Mouse (Mus musculus): ENCODE data around the gene Tec. TPM values are rescaled to one million over a fixed set of nuclear protein-coding genes. Genes with fewer than 3 reads are reported as not detected.

The Tec gene
- total RNA-seq, 2 experiments from 2014 or later = 0.94 to 1.4 TPM

DNA sequence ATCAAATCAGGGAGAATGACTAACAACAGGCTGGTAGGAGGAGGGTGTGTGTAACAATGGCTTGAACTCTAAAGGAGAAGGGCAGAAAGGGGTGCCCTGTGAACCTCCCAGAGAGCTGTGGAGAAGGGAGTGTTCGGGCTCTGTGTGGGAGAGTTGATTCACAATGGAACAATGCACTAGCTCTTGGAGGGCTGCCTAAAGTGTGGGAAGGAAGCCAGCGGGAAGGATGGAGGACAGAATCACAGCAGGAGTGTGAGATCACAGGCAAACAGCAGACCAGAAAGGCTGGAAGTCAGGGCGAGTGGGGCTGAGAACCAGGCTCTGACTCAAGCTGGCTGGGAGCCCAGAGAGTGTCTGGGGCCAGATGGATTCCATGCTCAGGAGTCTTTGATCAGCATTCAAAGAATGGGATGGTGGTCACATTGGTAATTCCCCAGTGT, 12.6 kb downstream of the Tec start:
- DNase-seq (ENCODE audit: extremely low spot score in 1 of 2, low spot score in 1 of 2) = peak; percentile 54 to 78

DNA sequence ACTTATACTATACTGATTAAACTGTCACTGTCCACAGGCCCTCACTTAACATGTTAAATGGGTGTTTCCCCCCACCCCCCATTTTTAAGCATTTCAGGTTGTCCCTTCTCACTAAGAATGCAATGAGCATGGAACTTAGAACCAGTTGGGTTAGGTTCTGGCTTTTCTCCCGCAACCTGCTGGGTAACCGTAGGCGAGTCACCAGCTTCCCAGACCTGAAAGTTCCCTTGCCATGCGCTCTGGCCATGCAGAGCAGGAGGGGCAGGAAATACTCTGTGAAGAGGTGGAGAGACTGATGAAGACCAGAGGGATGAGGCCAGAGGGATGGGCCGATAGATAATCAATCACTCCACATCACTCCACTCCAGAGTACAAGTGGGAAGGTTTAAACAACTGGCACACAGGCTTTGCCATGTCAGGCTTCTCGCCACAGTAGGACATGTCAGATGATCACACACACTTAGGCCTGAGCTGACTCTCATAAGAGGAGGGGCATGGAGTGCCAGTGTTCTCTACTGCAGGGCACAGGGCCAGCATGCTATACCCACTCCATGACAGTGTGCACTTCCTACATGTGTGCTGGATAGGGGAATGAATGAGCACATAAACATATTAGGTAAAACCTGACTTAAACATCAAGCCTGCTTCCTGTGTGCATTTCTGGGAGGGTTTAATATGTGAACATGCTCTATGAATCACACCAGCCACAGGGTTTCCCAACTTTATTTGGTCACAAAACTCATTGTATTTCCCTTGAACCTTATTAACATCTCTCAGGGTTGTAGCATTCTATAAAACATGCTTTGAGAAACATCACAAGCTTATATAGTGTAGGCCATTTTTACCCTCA, 13.9 kb downstream of the Tec start:
- DNase-seq (ENCODE audit: extremely low spot score in 1 of 2, low spot score in 1 of 2) = no peak

DNA sequence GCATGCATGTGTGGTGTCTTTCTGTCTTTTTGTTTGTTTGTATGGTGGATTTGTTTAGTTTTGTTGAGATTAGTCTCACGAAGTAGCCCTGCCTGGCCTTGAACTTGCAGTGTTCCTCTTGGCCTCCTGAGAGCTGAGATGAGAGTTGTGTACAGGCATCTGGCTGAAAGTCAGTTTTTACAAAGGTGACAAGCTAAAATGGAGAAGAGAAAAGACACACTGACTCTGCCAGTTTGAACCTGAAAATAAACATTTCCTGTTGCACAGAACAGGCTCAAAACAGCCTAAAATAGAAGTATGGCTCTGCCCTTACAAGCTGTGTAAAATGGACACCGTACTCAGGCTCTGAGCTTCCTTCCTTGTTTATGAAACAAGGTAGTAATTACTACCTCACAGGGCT, 14.9 kb downstream of the Tec start:
- no peak for DNase-seq (ENCODE audit: extremely low spot score in 1 of 2, low spot score in 1 of 2)

DNA sequence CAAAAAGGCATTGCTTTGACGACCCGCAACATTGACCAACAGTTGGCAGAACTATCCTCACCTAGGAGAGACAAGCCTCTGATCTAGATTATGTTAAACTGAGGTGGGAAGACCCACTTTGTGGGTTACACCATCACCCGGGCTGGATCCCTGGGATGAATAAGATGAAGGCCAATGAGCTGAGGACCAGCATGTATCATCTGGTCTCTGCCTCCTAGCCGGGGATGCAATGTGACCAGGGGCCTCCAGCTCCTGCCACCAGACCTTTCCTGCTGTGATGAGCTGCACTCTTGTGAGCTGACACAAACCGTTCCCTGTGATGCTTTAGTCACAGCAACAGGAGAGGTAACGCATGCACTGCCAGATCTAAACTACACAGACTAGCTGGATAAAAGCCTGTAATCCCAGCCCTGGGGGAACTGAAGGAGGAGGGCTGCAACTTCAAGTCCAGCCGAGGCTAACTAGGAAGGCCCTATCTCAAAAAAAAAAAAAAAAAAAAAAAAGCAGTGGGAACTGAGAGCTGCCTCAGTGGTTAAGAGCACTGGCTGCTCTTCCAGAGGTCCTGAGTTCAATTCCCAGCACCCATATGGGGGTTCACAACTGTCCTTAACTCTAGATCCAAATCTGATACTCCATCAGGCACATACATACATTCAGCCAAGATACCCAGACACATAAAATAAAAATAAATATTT, 15.8 kb downstream of the Tec start:
- DNase-seq (ENCODE audit: extremely low spot score in 1 of 2, low spot score in 1 of 2) = no peak

DNA sequence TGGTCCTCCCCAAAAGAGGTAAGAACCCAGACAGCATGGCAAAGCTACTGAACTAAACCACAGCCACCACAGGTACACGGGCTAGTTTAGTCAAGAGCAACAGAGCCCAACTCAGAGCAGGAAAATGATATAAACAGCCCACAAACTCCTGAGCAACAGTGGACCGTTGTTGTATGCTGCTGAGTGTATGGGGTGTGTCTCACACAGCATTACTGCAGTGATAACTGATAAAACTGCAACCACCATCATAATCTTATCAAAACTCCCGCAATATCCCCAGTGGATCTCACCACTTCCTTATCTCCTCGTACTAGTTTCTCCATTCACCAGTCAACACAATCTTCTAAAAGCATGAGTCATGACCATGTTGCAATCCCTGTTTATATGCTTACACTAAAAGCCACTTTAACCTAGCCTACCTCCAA, 16.6 kb downstream of the Tec start:
- no peak for DNase-seq (ENCODE audit: extremely low spot score in 1 of 2, low spot score in 1 of 2)

DNA sequence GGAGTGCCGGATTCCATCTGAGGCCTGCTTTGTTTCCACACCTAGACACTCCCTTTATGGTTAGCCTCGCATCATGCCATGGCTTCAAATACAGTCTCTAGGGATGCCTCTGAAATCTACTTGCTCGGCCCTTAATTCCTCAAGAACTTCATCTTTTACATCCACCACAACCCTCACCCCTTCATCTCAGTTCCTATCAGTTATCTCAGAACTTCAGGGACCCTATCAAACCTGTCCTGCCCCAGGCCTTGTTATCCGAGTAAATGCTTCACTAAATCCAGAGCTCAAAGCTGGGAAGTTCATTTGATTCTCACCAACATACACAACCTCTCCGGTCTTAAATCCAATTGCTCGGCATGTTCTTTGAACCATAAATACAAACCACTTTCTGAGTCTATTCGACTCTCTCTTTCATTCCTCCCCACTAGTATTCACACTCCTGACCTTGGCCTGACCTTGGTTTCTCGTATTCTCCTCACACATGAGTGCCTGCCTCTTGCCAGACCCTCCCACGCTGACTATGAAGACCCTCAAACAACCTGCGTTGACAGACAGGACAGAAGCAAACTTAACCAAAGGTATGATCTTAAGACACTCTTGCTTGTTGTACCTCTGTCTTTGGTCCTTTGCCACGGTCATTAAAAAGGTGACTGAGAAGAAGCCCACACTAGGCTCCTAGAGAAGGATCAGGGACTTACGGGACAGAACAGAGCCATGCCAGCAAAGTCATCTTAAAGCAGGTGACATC, 17.2 kb downstream of the Tec start:
- no peak for DNase-seq (ENCODE audit: extremely low spot score in 1 of 2, low spot score in 1 of 2)

DNA sequence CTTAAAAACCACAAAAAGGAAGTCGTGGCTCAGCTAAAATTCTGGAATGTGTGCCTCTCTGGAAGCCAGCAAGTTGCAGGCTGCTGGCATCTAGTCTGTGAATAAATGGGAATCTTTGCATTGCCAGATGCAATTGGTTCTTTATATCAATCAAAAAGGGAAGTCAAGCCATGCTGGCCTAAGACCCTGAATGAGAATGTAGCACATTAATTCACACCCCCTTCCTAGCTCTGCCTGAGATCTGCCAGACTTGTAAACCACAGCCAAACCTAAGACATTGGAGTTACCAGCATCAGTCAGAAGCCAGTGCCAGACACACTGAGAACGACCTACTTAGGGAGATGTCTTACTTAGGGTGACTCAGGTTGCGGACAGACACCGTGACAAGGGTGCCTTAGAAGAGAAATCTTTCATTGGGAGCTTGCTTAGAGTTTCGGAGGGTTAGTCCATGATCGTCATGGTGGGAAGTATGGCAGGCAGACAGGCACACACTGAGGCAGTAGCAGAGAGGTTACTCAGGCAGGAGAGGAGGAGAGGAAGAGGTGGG, 19.3 kb downstream of the Tec start:
- DNase-seq (ENCODE audit: extremely low spot score in 1 of 2, low spot score in 1 of 2) = no peak

DNA sequence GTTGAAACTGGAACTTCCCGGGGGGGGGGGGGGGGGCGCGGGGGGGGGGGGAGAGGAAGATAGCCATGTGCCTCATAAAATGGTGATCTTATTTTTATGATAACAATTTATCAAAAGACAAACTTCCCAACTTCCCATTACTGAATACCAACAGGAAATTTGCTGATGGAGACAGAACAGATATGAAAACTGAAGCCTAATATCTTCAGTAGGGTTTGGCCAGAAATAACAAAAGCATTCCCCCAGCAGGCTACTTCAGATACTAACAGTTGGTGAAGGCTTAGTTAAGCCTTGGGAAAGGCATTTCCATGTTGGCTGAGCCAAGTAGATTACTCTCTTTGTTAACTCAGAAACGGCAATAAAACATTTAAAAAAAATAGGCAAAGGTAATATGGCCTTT, 21.6 kb downstream of the Tec start:
- no peak for DNase-seq (ENCODE audit: extremely low spot score in 1 of 2, low spot score in 1 of 2)

DNA sequence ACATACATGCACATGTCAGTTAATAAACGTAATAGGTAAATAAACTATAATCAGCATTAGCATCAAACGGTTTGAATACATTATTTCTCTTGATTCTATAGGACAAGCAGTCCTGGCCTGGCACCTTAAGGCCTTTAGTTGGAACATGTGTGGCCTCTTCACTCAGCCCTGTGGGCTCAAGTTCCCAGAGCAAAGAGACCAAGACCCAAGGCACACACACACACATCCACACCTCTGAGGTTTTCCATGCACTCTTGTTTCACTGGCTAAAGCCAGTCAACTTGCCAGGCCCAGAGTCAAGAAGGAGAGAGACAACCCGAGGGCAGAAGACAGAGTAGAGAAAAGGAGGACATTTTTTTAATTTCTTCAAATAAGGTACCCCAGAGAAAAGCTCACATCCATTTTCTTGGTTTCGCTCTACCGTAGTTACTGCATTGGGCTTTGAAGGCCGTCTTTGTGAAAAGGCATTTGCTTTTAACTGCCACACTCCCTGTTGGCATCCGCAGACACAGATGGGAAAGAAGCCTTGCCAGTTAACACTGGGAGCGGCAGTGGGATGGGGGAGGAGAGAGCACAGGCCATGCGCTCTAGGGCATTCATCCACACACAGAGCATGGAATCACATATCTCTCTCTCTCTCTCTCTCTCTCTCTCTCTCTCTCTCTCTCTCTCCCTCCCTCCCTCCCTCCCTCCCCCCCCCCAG, 22.2 kb downstream of the Tec start:
- DNase-seq (ENCODE audit: extremely low spot score in 1 of 2, low spot score in 1 of 2) = no peak

DNA sequence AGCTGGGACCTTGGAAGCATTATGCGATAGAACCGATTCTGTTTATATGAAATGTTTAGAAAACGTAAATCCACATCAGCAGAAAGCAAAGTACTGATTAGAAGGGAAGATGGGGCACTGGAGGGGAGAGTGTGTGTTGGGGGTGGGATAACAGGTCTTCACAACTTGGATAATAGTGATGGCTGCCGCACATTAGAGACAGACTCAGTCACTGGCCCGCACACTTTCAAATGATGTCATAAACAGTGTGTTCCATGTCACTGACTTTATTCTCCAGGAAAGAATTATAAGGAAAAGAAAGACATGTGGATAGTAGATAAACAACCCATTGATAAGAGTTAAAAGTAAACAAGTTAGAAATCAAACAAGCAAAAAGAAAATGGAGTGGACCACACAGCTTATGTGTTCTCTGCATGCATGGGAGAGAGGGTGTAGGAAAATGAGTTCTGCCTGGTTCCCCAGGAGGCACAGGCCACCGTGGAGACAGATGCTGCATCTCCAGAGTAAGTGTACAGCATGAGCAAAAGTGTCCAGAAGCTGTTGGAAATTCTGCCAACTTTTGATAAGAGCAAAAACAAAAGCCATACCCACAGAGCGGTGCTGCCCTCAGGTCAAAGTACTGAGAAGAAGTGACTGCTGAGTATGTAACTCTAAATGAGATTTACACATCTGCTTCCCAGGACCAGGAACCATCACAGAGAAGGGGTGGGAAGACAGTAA, 23.3 kb downstream of the Tec start:
- DNase-seq (ENCODE audit: extremely low spot score in 1 of 2, low spot score in 1 of 2) = no peak

DNA sequence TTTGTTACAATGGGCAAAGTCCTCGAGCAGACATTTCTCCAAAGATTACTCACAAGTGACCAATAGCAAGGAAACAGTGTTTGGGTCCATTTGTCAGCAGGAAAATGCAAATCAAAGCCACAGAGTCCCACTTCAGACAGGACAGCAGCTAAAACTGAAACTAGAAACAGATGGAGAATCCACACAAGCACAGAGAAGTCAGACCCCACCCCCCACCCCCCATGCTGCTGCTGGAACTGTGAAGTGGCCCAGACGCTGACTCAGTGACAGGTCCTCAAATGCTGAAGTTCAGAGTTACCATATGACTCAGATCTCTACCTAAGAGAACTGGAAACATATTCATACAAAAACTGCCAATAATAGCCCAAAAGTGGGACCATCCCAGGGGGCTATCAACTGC, 24.0 kb downstream of the Tec start:
- DNase-seq (ENCODE audit: extremely low spot score in 1 of 2, low spot score in 1 of 2) = no peak

DNA sequence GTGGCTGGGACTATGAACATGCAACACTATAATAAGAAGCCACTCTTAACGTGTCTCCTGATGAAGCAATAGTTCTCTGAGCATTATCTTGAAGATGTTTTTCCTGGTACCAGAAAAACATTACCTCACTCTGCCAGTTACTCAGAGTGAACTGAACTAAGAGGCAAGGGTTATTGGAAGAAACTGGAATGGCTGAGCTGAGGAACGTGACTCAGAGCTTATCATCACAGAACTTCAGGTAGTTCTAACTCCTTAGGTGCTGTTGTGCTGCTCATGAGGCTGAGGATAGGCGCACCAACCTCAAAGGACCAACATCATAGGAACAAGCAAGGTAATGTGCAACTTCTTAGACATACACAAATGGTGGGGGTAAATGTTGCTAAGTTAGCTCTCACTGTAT, 28.6 kb downstream of the Tec start:
- DNase-seq (ENCODE audit: extremely low spot score in 1 of 2, low spot score in 1 of 2) = no peak

DNA sequence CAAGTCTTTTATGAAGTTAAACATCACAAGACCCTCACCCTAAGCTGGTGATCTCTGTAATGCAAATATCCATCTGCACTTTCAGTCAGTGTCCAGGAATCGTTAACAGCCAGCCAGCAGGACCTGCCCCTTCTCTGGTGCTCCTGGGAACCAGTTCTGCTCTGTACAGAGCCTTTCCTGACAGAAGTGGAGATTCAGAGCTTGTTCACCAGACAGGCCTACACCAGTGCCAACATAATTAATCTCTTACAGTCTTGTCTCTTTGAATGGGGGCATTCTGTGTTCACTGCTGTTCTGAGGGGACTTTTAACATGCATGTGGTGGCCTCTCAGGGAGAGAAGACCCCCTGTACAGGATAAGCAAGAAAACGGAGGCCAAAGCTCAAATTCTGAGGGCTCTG, 29.3 kb downstream of the Tec start:
- DNase-seq (ENCODE audit: extremely low spot score in 1 of 2, low spot score in 1 of 2) = no peak

DNA sequence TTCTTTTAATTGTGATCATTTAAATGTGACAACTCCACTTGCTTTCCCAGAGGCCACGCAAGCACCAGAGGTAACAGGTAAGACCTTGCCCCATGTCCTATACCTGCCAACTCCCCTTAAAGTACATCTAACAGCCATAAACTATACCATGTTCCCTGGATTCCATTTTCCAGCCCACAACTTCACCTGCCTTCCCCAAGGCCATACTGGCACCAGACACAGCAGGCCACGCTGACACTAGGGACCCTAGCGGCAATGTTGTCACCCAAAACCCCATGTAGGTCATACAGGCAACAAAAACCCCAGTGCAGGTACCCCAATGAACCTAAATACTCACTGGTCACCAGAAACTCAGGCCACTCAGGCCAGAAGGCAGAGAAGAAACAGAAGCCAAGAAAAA, 32.6 kb downstream of the Tec start:
- DNase-seq (ENCODE audit: extremely low spot score in 1 of 2, low spot score in 1 of 2) = no peak

DNA sequence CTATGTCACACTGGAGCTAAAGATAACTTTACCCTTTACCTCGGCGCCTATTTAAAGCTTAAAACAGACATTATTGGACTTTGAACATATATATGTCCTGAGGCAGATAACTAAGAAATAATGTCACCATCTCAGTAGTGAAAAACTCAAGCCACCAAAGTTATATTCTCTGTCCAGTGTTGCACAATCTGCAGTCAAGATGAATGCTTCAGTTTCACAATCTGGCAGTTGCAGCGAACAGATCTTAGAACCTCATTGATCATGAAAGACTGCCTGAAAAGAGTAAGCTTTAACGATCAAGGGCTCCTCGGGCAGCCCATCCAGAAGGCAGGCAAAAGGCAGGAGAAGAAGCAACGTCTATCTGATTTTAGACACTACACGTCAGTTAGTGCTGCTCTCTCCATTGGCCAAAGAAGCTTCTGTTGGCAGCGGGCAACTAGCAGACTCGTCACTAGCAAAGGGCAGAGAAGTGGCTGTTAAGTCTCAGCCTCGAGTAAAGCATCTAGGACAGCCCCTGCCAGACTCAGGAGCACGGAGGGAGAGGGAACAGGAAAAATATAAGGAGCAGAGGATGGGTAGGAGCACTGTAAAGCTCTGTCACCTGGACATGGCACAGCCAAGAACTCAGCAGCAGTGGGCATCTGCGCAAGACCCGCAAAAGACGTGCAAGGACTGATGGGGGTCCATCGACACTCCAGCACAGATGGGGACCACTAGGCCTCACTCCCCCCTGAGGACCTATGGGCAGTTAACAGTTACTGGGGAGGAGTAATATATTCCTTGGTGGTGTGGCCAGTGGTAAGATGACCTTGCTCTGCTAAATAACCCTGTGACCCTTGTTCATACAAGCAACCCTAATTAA, 35.1 kb downstream of the Tec start:
- DNase-seq (ENCODE audit: extremely low spot score in 1 of 2, low spot score in 1 of 2) = no peak

DNA sequence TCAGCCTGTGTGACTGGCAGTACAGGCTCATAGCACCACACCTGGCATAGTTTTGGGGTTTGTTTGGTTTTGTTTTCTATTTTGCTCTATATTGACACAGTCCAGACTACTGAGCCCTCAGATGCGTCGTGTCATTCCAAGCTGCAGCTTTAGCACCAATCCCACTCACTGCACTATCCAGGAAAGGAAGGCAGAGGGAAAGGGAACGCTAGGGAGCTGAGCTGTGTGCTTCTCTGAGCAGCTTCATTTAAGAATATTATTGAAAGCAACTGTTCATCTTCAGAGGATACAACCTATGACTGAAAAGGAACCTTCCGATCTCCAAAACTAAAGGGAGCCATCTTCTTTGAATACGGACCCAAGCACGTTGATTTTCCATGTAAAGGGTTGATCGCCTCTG, 36.1 kb downstream of the Tec start:
- DNase-seq (ENCODE audit: extremely low spot score in 1 of 2, low spot score in 1 of 2) = no peak

DNA sequence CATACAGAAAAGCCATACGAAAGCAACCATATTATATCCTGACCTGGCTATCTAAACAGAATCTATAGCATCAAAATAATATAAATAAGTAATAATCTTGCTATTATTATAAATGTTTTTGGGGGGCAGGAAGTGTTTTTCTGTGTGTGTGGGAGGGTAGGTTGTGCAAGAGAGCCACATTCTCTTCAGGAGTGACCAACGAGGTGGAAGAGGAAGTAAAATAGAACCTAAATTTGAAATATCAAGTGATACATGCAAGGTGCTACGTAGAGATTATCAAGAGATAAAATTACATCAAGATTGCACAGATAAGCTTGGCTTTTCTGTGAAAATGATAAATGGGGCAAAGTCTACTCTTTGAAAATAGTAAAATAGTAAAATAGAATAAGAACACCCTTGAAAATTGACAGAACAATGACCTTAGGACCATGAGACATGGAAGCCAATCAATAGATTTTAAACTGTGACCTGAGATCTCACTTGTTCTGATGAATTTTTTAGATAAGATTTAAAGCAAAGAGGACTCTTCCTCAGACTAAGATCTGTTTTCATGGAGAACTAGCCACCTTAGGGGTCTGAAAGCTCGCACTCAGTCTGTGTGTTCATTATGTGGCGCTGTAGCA, 37.2 kb downstream of the Tec start:
- no peak for DNase-seq (ENCODE audit: extremely low spot score in 1 of 2, low spot score in 1 of 2)

DNA sequence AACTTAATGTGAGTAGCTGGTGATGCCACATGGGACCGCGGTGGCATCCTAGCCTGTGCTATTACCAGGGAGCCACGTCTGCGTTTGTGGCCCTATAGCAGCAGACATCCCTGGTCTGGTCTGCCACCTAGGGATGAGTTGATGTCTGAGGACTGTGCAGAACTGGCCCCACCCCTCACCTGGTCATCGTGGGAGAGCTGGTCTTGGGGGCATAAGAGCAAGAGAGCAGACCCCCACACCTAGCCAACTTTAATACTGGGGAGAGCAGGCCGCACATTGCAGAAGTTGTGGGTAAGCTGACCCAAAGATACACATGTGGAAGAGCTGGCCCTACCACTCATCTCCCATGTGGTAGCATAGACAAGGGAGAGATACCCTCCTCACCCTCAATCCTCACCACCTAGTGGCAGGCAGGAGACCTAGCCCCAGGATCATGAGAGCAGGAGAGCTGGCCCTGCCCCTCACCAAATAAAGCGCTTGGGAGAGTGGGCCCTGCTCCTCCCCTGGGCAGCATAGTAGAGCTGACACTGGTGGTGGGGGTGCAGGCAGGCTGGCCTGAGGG, 38.7 kb downstream of the Tec start:
- no peak for DNase-seq (ENCODE audit: extremely low spot score in 1 of 2, low spot score in 1 of 2)

Data from layer of hippocampus, postnatal 25 days (tissue).